Mouse (Mus musculus) monocyte, adult 2 months (primary cell): ENCODE measurements around the gene Smad5.

Experiments used
- DNase-seq, 2 experiments: peaks; one replicate each; pipeline ENCODE4 v3.0.0; 2022; ENCODE audit warnings: low spot score in 2 of 2, low read depth in 1 of 2

Smad5 gene

GRCm38 (mm10) chr13:56702469-56703221, at the start of gene Smad5:
Gene Smad5, plus strand, starts transcription at chr13:56703010.
- peak; percentile 27 to 65 for DNase-seq

GRCm38 (mm10) chr13:56654176-56654575, 48.6 kb upstream of the Smad5 start:
- no peak for DNase-seq

GRCm38 (mm10) chr13:56657946-56658512, 44.8 kb upstream of the Smad5 start:
- peak; percentile 27 to 59 for DNase-seq

- DNase-seq, result no peak
Observed at GRCm38 (mm10) chr13:56658931-56659330, 43.9 kb upstream of the Smad5 start.

- DNase-seq, result no peak
Observed at GRCm38 (mm10) chr13:56661914-56662621, 40.7 kb upstream of the Smad5 start.

GRCm38 (mm10) chr13:56664256-56665170, 38.3 kb upstream of the Smad5 start:
- no peak for DNase-seq

GRCm38 (mm10) chr13:56671206-56671605, 31.6 kb upstream of the Smad5 start:
- no peak for DNase-seq

GRCm38 (mm10) chr13:56677731-56678130, 25.1 kb upstream of the Smad5 start:
- DNase-seq, result no peak

GRCm38 (mm10) chr13:56678188-56678787, 24.5 kb upstream of the Smad5 start:
- DNase-seq, result no peak

- no peak for DNase-seq
Observed at GRCm38 (mm10) chr13:56678826-56679504, 23.8 kb upstream of the Smad5 start.

- no peak for DNase-seq
Observed at GRCm38 (mm10) chr13:56681924-56682323, 20.9 kb upstream of the Smad5 start.

- no peak for DNase-seq
Observed at GRCm38 (mm10) chr13:56682326-56682725, 20.5 kb upstream of the Smad5 start.

GRCm38 (mm10) chr13:56683306-56683705, 19.5 kb upstream of the Smad5 start:
- DNase-seq, result no peak

GRCm38 (mm10) chr13:56692011-56692410, 10.8 kb upstream of the Smad5 start:
- DNase-seq, result no peak

GRCm38 (mm10) chr13:56692644-56693043, 10.2 kb upstream of the Smad5 start:
- DNase-seq, result no peak

- DNase-seq, result no peak
Observed at GRCm38 (mm10) chr13:56695701-56696100, 7.1 kb upstream of the Smad5 start.

- DNase-seq, result no peak
Observed at GRCm38 (mm10) chr13:56696699-56697098, 6.1 kb upstream of the Smad5 start.

- no peak for DNase-seq
Observed at GRCm38 (mm10) chr13:56697171-56697570, 5.6 kb upstream of the Smad5 start.

- DNase-seq, result no peak
Observed at GRCm38 (mm10) chr13:56698391-56698790, 4.4 kb upstream of the Smad5 start.

- no peak for DNase-seq
Observed at GRCm38 (mm10) chr13:56699370-56699769, 3.4 kb upstream of the Smad5 start.
